Mouse (Mus musculus): Measurements from ENCODE around the gene Tnfaip2.

DNA sequence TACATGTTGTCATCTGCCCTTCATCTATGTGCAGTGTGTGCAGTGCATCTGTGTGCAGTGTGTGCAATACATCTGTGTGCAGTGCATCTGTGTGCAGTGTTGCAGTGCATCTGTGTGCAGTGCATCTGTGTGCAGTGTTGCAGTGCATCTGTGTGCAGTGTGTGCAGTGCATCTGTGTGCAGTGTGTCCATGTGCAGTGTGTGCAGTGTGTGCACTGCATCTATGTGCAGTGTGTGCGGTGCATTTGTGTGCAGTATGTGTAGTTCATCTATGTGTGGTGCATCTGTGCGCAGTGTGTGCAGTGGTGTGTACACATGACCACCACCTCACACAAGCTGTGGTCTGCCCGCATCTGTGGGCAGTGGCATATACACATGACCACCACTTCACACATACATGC is 24.1 kb downstream of the Tnfaip2 start:
- TF ChIP-seq HCFC1 (IDR thresholded peaks at IDR 0.05; ENCODE audit: borderline replicate concordance, insufficient read depth, low read length) (no peak), ZNF384 (IDR thresholded peaks at IDR 0.05; ENCODE audit: low read depth, low read length) (no peak), ZC3H11A (IDR thresholded peaks at IDR 0.05; ENCODE audit: borderline replicate concordance, low read depth, low read length) (no peak)

Measured in ES-E14 (cell line).